Mouse (Mus musculus) heart, postnatal 0 days (tissue): ENCODE measurements at regions not wholly inside any gene's neighbourhood (a gene's known extent, or its start where the extent isn't known, plus 50 kb on each side); places are given as distances from the start of the nearest gene placed in this dataset.

ENCODE experiments used
- ATAC-seq: fragments of 200-750 bp; cut with Nextera tagmentation; 2 replicates; pipeline ENCODE4 v1.8.0; 2017; ENCODE audit warnings: low read depth, moderate number of reproducible peaks, moderate library complexity; ENCODE audit not compliant: insufficient read depth
- DNase-seq: peaks from one replicate; pipeline ENCODE4 v3.0.0-alpha.2; 2016; ENCODE audit warnings: low spot score
- H3K27ac ChIP-seq: fragments of 300-500 bp; sonication (generic); 2 replicates; pipeline ENCODE4 v1.5.1; 2014; ENCODE audit warnings: low read depth, mild to moderate bottlenecking
- H3K27me3 ChIP-seq: fragments of 300-500 bp; sonication (generic); 2 replicates; pipeline ENCODE4 v1.6.1; 2014; ENCODE audit warnings: low read length, mixed read lengths; ENCODE audit not compliant: control insufficient read depth, insufficient read depth
- H3K36me3 ChIP-seq: fragments of 300-500 bp; sonication (generic); replicated peaks from 2 replicates; pipeline ENCODE4 v1.6.1; 2014; ENCODE audit warnings: low read length, mixed read lengths; ENCODE audit not compliant: control insufficient read depth, insufficient read depth
- H3K4me1 ChIP-seq: fragments of 300-500 bp; sonication (generic); 2 replicates; pipeline ENCODE4 v1.6.1; 2014; ENCODE audit warnings: antibody characterized with exemption; ENCODE audit not compliant: control insufficient read depth, insufficient read depth
- H3K4me2 ChIP-seq: fragments of 300-500 bp; sonication (generic); 2 replicates; pipeline ENCODE4 v1.6.1; 2014; ENCODE audit warnings: low read depth, mild to moderate bottlenecking, low read length, moderate library complexity
- H3K4me3 ChIP-seq: fragments of 300-500 bp; sonication (generic); 2 replicates; pipeline ENCODE4 v1.5.1; 2014; ENCODE audit warnings: low read depth, low read length
- H3K9ac ChIP-seq: fragments of 300-500 bp; sonication (generic); replicated peaks from 2 replicates; pipeline ENCODE4 v1.6.1; 2014; ENCODE audit warnings: low read depth, low read length, mixed read lengths
- H3K9me3 ChIP-seq: fragments of 300-500 bp; sonication (generic); replicated peaks from 2 replicates; pipeline ENCODE4 v1.6.1; 2016; ENCODE audit warnings: low read length; ENCODE audit not compliant: control insufficient read depth
- CTCF ChIP-seq: IDR thresholded peaks from 2 replicates; pipeline ENCODE4 v1.5.1; 2016; ENCODE audit warnings: antibody characterized with exemption, control low read depth, low read depth
- EP300 ChIP-seq: IDR thresholded peaks from 2 replicates; pipeline ENCODE4 v1.6.1; 2016; ENCODE audit warnings: antibody characterized with exemption, low read depth
- WGBS: fragments of 180-500 bp; shearing (Covaris S2); extraction: QIAGEN DNeasy Blood & Tissue Kit; methylation state at CpG from one replicate; pipeline ENCODE4 v1.1.7; 2014; 5-methylcytosine and 5-hydroxymethylcytosine counted together

DNA sequence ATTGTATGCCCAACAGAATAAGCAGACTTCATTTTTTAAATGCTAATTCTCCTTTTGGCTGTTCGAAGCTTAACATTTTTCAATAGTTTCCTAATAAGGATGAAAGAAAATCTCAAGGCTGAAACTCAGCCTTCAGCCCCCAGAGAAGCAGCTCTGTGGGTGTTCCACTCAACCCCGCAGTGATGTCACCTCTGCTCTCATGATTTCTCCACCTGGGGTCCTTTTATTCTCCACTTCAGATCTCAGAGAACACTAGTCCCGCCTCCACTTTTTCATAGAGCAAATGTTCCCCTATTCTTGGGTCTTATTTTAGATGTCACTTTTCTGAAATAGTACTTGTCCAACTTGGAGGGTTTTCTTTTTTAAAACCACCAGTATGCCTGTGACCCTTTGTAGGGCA, 567.3 kb downstream of the Cntn3 start:
- no peaks in the 10 kb centered on the region for H3K4me1 ChIP-seq
- no peaks in the 10 kb centered on the region for H3K27me3 ChIP-seq
- TF ChIP-seq CTCF (no peak), EP300 (no peak)
- no peak overlapping the region for H3K4me3 ChIP-seq
- no peaks in the 10 kb centered on the region for H3K9me3 ChIP-seq
- H3K9ac ChIP-seq = no peak overlapping the region
- no peak for DNase-seq
- WGBS = 59% methylated on average over 3 of the region's 3 CpGs
- no peak overlapping the region for H3K4me2 ChIP-seq
- ATAC-seq = no peak
- no peak overlapping the region for H3K27ac ChIP-seq
- H3K36me3 ChIP-seq = no peaks in the 10 kb centered on the region

DNA sequence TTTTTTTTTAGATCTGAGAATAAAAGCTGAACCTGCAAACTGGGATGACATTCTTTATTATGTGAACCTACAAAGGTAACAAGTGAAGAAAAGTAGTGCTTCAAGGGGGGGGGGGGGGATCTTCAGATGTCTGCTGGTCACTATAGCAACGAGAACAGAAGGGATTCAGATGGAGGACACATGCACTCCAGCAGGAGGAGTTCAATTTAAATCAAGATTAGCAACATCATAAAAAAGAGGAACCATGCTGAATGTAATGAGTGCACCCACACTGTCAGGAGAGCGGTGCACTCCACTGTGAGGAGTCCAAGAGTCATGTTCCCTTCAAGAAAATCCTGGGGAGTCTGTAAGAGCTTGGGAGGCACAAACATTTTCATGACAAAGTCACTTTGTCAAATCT, 574.7 kb downstream of the Cntn3 start:
- Histone ChIP-seq H3K4me1 (no peaks in the 10 kb centered on the region), H3K4me2 (no peak overlapping the region), H3K9ac (no peak overlapping the region), H3K36me3 (no peaks in the 10 kb centered on the region), H3K27ac (no peak overlapping the region), H3K9me3 (no peaks in the 10 kb centered on the region), H3K27me3 (no peaks in the 10 kb centered on the region), H3K4me3 (no peak overlapping the region)
- TF ChIP-seq CTCF (no peak), EP300 (no peak)
- DNase-seq (no peak), ATAC-seq (no peak)
- whole genome bisulfite sequencing = 74% methylated on average over 2 of the region's 2 CpGs

DNA sequence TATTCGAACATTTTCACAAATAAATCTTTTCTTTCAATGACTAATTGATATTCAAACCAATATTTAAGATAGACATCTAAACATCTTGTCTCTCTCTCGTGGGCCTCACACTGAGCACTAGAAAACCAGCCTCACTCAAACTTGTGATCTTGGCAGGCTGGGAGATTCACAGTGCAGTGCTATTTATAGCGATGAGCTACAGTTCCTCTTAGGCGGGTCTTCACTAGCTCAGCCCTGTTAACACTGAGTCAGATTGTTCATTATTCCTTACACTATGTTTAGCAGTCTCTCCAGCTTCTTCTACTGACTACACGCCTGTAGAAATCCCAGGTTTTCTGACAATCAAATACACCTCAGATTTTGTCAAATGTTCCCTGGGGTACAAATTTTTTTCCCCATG, 575.3 kb downstream of the Cntn3 start:
- H3K4me3 ChIP-seq = no peak overlapping the region
- no peaks in the 10 kb centered on the region for H3K9me3 ChIP-seq
- no peaks in the 10 kb centered on the region for H3K36me3 ChIP-seq
- ATAC-seq = peak; percentile 87
- peak; percentile 73 for DNase-seq
- H3K27me3 ChIP-seq = no peaks in the 10 kb centered on the region
- 21% methylated on average over 5 of the region's 5 CpGs for WGBS
- no peak overlapping the region for H3K4me2 ChIP-seq
- TF ChIP-seq EP300 = no peak
- TF ChIP-seq CTCF = no peak
- no peak overlapping the region for H3K9ac ChIP-seq
- peak overlapping the region; percentile 71 for H3K27ac ChIP-seq
- H3K4me1 ChIP-seq = no peaks in the 10 kb centered on the region

DNA sequence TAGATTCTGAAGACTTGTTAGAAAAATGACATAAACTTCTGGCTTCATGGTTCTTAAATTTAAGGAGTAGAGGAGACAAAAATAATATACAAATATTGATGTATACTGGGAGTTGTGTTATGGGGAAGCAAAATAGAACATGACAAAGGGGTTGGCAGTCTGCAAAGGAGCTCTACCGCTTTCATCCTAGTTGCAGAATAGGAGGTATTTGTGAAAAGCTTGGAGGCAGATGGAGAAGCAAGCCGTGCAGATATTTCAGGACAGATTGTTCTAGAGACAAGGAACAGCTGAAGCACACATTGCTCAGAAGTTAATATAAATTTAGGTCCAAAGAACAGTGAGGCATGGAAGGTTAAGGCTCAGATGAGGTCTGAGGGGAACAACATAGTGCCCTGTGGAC, 580.1 kb downstream of the Cntn3 start:
- DNase-seq (no peak), ATAC-seq (no peak)
- no peak overlapping the region for H3K4me3 ChIP-seq
- TF ChIP-seq EP300 (no peak), CTCF (no peak)
- H3K27ac ChIP-seq = no peak overlapping the region
- no peak overlapping the region for H3K9ac ChIP-seq
- no peak overlapping the region for H3K4me2 ChIP-seq
- 84% methylated on average over 2 of the region's 2 CpGs for whole genome bisulfite sequencing
- no peaks in the 10 kb centered on the region for H3K27me3 ChIP-seq
- no peaks in the 10 kb centered on the region for H3K4me1 ChIP-seq
- H3K36me3 ChIP-seq = no peaks in the 10 kb centered on the region
- no peaks in the 10 kb centered on the region for H3K9me3 ChIP-seq

DNA sequence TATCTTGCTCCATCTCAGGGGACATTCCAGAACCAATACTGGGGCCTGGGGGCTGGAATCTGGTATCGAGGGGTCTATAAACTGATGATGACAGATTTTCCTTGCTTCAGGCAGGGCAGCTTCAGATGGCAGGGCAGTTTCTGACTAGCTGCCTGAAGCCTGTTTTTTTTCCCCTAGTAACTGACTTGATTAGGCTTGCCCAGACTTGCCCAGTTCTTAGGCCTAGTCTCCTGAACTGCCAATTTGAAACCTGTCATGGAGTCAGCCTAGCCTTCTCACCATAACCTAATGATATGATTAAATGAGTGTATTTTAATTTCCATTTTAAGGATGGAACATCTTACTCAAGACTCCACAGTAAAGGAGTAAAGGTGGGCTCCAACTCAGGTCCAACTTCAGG, 591.2 kb downstream of the Cntn3 start:
- Histone ChIP-seq H3K4me2 (no peak overlapping the region), H3K9me3 (no peaks in the 10 kb centered on the region), H3K27ac (no peak overlapping the region), H3K4me3 (no peak overlapping the region), H3K27me3 (no peaks in the 10 kb centered on the region), H3K36me3 (no peaks in the 10 kb centered on the region), H3K9ac (no peak overlapping the region), H3K4me1 (no peaks in the 10 kb centered on the region)
- TF ChIP-seq EP300 = no peak
- no peak for TF ChIP-seq CTCF
- WGBS = 43% methylated on average over 1 of the region's 1 CpGs
- ATAC-seq = no peak
- no peak for DNase-seq

DNA sequence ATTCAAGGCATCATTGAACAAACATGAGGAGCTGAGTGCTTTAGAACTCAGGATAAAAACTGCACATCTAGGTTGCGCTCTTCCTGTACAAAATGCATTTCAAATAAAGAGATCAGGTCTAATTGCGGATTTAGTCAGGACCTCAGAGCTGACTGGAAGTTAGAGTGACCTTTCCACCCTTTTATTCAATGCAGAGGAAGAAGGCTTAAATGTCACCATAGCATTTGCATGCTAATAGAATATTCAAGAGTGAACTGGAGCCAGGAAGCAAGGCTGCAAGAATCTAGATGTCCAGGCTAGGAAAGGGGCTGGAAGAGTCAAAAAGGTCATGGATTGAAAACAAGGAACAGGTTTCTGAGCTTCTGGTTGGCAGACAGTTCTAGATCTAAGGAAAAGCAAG, 593.7 kb downstream of the Cntn3 start:
- Histone ChIP-seq H3K9ac (no peak overlapping the region), H3K36me3 (no peaks in the 10 kb centered on the region), H3K4me2 (no peak overlapping the region), H3K27me3 (no peaks in the 10 kb centered on the region), H3K4me1 (no peaks in the 10 kb centered on the region), H3K27ac (no peak overlapping the region), H3K9me3 (no peaks in the 10 kb centered on the region), H3K4me3 (no peak overlapping the region)
- DNase-seq (no peak), ATAC-seq (no peak)
- WGBS = 79% methylated on average over 2 of the region's 2 CpGs
- TF ChIP-seq EP300 = no peak
- no peak for TF ChIP-seq CTCF
